Mouse (Mus musculus): ENCODE measurements around the gene Cd40. TPM values are rescaled to one million over a fixed set of nuclear protein-coding genes. Genes with fewer than 3 reads are reported as not detected.
A peak's percentile ranks its signal among the peaks of the same experiment; 100 is the strongest.

Cd40 gene
- total RNA-seq, 2 experiments from 2014 or later: not detected

- ATAC-seq (replicated peaks; ENCODE audit: poor library complexity, severe bottlenecking): no peak
These were observed 478 bp downstream of the Cd40 start for GRCm38 (mm10) chr2:165055905-165056304.

GRCm38 (mm10) chr2:165056377-165057085, 1.1 kb downstream of the Cd40 start:
- no peak for ATAC-seq (replicated peaks; ENCODE audit: poor library complexity, severe bottlenecking)

- no peak for ATAC-seq (replicated peaks; ENCODE audit: poor library complexity, severe bottlenecking)
These were observed 4.5 kb downstream of the Cd40 start for GRCm38 (mm10) chr2:165059961-165060360.

GRCm38 (mm10) chr2:165061638-165062433, 6.4 kb downstream of the Cd40 start:
- peak; percentile 60 for ATAC-seq (replicated peaks; ENCODE audit: poor library complexity, severe bottlenecking)

GRCm38 (mm10) chr2:165064489-165064888, 9.1 kb downstream of the Cd40 start:
- ATAC-seq (replicated peaks; ENCODE audit: poor library complexity, severe bottlenecking): no peak

GRCm38 (mm10) chr2:165068806-165069205, 13.4 kb downstream of the Cd40 start:
- no peak for ATAC-seq (replicated peaks; ENCODE audit: poor library complexity, severe bottlenecking)

GRCm38 (mm10) chr2:165070096-165070816, 14.8 kb downstream of the Cd40 start:
- ATAC-seq (replicated peaks; ENCODE audit: poor library complexity, severe bottlenecking): peak; percentile 48

GRCm38 (mm10) chr2:165073381-165073781, 18.0 kb downstream of the Cd40 start:
- no peak for ATAC-seq (replicated peaks; ENCODE audit: poor library complexity, severe bottlenecking)

GRCm38 (mm10) chr2:165074081-165074884, 18.9 kb downstream of the Cd40 start:
- ATAC-seq (replicated peaks; ENCODE audit: poor library complexity, severe bottlenecking): peak; percentile 52

GRCm38 (mm10) chr2:165074937-165075336, 19.5 kb downstream of the Cd40 start:
- ATAC-seq (replicated peaks; ENCODE audit: poor library complexity, severe bottlenecking): peak; percentile 72

- no peak for ATAC-seq (replicated peaks; ENCODE audit: poor library complexity, severe bottlenecking)
These were observed 21.6 kb downstream of the Cd40 start for GRCm38 (mm10) chr2:165077055-165077454.

- ATAC-seq (replicated peaks; ENCODE audit: poor library complexity, severe bottlenecking): no peak
These were observed 22.6 kb downstream of the Cd40 start for GRCm38 (mm10) chr2:165078045-165078444.

- ATAC-seq (replicated peaks; ENCODE audit: poor library complexity, severe bottlenecking): no peak
These were observed 23.2 kb downstream of the Cd40 start for GRCm38 (mm10) chr2:165078605-165079004.

- no peak for ATAC-seq (replicated peaks; ENCODE audit: poor library complexity, severe bottlenecking)
These were observed 25.2 kb downstream of the Cd40 start for GRCm38 (mm10) chr2:165080657-165081056.

- ATAC-seq (replicated peaks; ENCODE audit: poor library complexity, severe bottlenecking): no peak
These were observed 25.8 kb downstream of the Cd40 start for GRCm38 (mm10) chr2:165081257-165081656.

GRCm38 (mm10) chr2:165086634-165087033, 31.2 kb downstream of the Cd40 start:
- ATAC-seq (replicated peaks; ENCODE audit: poor library complexity, severe bottlenecking): no peak

GRCm38 (mm10) chr2:165089470-165089869, 34.0 kb downstream of the Cd40 start:
- ATAC-seq (replicated peaks; ENCODE audit: poor library complexity, severe bottlenecking): no peak

- ATAC-seq (replicated peaks; ENCODE audit: poor library complexity, severe bottlenecking): no peak
These were observed 35.2 kb downstream of the Cd40 start, which contains the start of gene 1700025C18Rik for GRCm38 (mm10) chr2:165090650-165091049. Gene 1700025C18Rik (minus strand): TSS chr2:165090750.

GRCm38 (mm10) chr2:165091433-165091965, 36.1 kb downstream of the Cd40 start:
- no peak for ATAC-seq (replicated peaks; ENCODE audit: poor library complexity, severe bottlenecking)

- no peak for ATAC-seq (replicated peaks; ENCODE audit: poor library complexity, severe bottlenecking)
These were observed 37.0 kb downstream of the Cd40 start for GRCm38 (mm10) chr2:165092393-165092792.
